Comparison of ENCODE assay signal across 8 mouse cellular contexts in genomic region chr9:62837611-62838010, GRCm38 (mm10). TPM values are rescaled to one million over a fixed set of nuclear protein-coding genes. Genes with fewer than 3 reads are reported as not detected.
DNase-seq lines count a peak whose midpoint lies in the region; ATAC-seq lines count a peak whose summit lies in the region.

No protein-coding gene starts in this region.

- H3K4me1 ChIP-seq in heart, embryonic 12.5 days (replicated peaks) = peaks cover 18% of the 10 kb centered on the region
- H3K4me1 ChIP-seq in lung, embryonic 16.5 days (replicated peaks; ENCODE audit: control insufficient read depth, insufficient read depth, low read length) = peaks cover 13% of the 10 kb centered on the region
- peaks cover 35% of the 10 kb centered on the region for H3K4me1 ChIP-seq in limb, embryonic 10.5 days
- peaks cover 22% of the 10 kb centered on the region for H3K4me1 ChIP-seq in stomach, embryonic 15.5 days

- H3K9me3 ChIP-seq in heart, embryonic 12.5 days (replicated peaks) = no peaks in the 10 kb centered on the region
- H3K9me3 ChIP-seq in lung, embryonic 16.5 days (ENCODE audit: control insufficient read depth, low read length) = no peaks in the 10 kb centered on the region
- no peaks in the 10 kb centered on the region for H3K9me3 ChIP-seq in limb, embryonic 10.5 days (replicated peaks)
- H3K9me3 ChIP-seq in stomach, embryonic 15.5 days = no peaks in the 10 kb centered on the region

- WGBS in heart, embryonic 12.5 days = 37% methylated on average over 3 of the region's 3 CpGs
- WGBS in lung, embryonic 16.5 days = 31% methylated on average over 3 of the region's 3 CpGs
- 63% methylated on average over 3 of the region's 3 CpGs for WGBS in limb, embryonic 10.5 days
- whole genome bisulfite sequencing in stomach, embryonic 15.5 days = 33% methylated on average over 3 of the region's 3 CpGs

- peak overlapping the region; percentile 61 for H3K27ac ChIP-seq in heart, embryonic 12.5 days (ENCODE audit: poor library complexity, severe bottlenecking)
- H3K27ac ChIP-seq in lung, embryonic 16.5 days (ENCODE audit: low read length) = peak overlapping the region; percentile 89
- peak overlapping the region; percentile 98 for H3K27ac ChIP-seq in limb, embryonic 10.5 days
- peak overlapping the region; percentile 71 for H3K27ac ChIP-seq in stomach, embryonic 15.5 days

- H3K4me3 ChIP-seq in heart, embryonic 12.5 days = peak overlapping the region; percentile 86; the same call in 1 of the 2 replicates
- H3K4me3 ChIP-seq in lung, embryonic 16.5 days (ENCODE audit: low read length) = no peak overlapping the region
- peak overlapping the region; percentile 89 for H3K4me3 ChIP-seq in limb, embryonic 10.5 days
- H3K4me3 ChIP-seq in stomach, embryonic 15.5 days (replicated peaks) = no peak overlapping the region

- no peak for ATAC-seq in heart, embryonic 12.5 days (ENCODE audit: insufficient number of reproducible peaks, low FRiP score)
- ATAC-seq in lung, embryonic 16.5 days (ENCODE audit: low read depth) = 0 out of 2 replicates have a peak, but pooled peaks have one; percentile 2
- no peak for ATAC-seq in stomach, embryonic 15.5 days (ENCODE audit: insufficient read depth, low FRiP score, low read depth)

- H3K4me2 ChIP-seq in heart, embryonic 12.5 days = peak overlapping the region; percentile 95
- H3K4me2 ChIP-seq in lung, embryonic 16.5 days (ENCODE audit: low read depth, low read length) = no peak overlapping the region; the same call in 1 of the 2 replicates
- H3K4me2 ChIP-seq in stomach, embryonic 15.5 days = peak overlapping the region; percentile 88; the same call in 1 of the 2 replicates

- H3K36me3 ChIP-seq in heart, embryonic 12.5 days = no peaks in the 10 kb centered on the region
- no peaks in the 10 kb centered on the region for H3K36me3 ChIP-seq in lung, embryonic 16.5 days (ENCODE audit: control insufficient read depth, insufficient read depth, low read length)
- peaks cover 6% of the 10 kb centered on the region; the same call in 1 of the 2 replicates for H3K36me3 ChIP-seq in limb, embryonic 10.5 days
- H3K36me3 ChIP-seq in stomach, embryonic 15.5 days = no peaks in the 10 kb centered on the region

- no peaks in the 10 kb centered on the region for H3K27me3 ChIP-seq in heart, embryonic 12.5 days (replicated peaks)
- H3K27me3 ChIP-seq in lung, embryonic 16.5 days (ENCODE audit: control insufficient read depth, insufficient read depth, low read depth, low read length) = no peaks in the 10 kb centered on the region
- H3K27me3 ChIP-seq in limb, embryonic 10.5 days (ENCODE audit: low read depth, poor library complexity, severe bottlenecking) = no peaks in the 10 kb centered on the region
- H3K27me3 ChIP-seq in stomach, embryonic 15.5 days (replicated peaks) = no peaks in the 10 kb centered on the region

- intact Hi-C loops in heart, postnatal 36 days (cut with DNase I) = no loop called here

- no peak overlapping the region for H3K9ac ChIP-seq in heart, embryonic 12.5 days
- no peak overlapping the region for H3K9ac ChIP-seq in lung, embryonic 16.5 days (ENCODE audit: low read length)
- H3K9ac ChIP-seq in stomach, embryonic 15.5 days = no peak overlapping the region

- DNase-seq in heart, postnatal 36 days = no peak
- no peak for DNase-seq in lung, postnatal 4 days
- DNase-seq in limb, embryonic 10.5 days (ENCODE audit: low spot score) = no peak
- no peak for DNase-seq in thymus, postnatal 0 days (ENCODE audit: low spot score)
- no peak for DNase-seq in thymus, postnatal 10 days (ENCODE audit: low spot score in 2 of 2)

RNA-seq across cellular contexts. Expression of gene Cln6, which starts 1.0 kb away (rescaled TPM):
- polyA plus RNA-seq in heart, embryonic 12.5 days (2016; fragmentation: Nextera tagmentation; extraction: Ambion mirVana) = 19.6 and 21.6 TPM in 2 replicates
- total RNA-seq in heart, postnatal 36 days (2021) = 10 to 100 TPM; 23.8 to 26.6 TPM
- 23.3 and 24.1 TPM in 2 replicates for polyA plus RNA-seq in lung, embryonic 16.5 days (2015; fragmentation: Nextera tagmentation; extraction: Ambion mirVana)
- 16.4 and 18.5 TPM in 2 replicates for polyA plus RNA-seq in limb, embryonic 10.5 days (2016; fragmentation: Nextera tagmentation; extraction: Ambion mirVana)
- polyA plus RNA-seq in stomach, embryonic 15.5 days (2015; fragmentation: Nextera tagmentation; extraction: Ambion mirVana) = 22.3 and 24.3 TPM in 2 replicates
- polyA plus RNA-seq in thymus, postnatal 0 days (2015; fragmentation: Nextera tagmentation; extraction: Ambion mirVana) = 23.1 and 26.7 TPM in 2 replicates

RNA-seq across cellular contexts. Expression of gene Calml4, which starts 20.3 kb away (rescaled TPM):
- polyA plus RNA-seq in heart, embryonic 12.5 days (2016; fragmentation: Nextera tagmentation; extraction: Ambion mirVana) = 0.27 and 0.52 TPM in 2 replicates
- total RNA-seq in heart, postnatal 36 days (2021) = 1 to 10 TPM; 1.1 to 1.4 TPM
- 9.7 and 11.3 TPM in 2 replicates for polyA plus RNA-seq in lung, embryonic 16.5 days (2015; fragmentation: Nextera tagmentation; extraction: Ambion mirVana)
- polyA plus RNA-seq in limb, embryonic 10.5 days (2016; fragmentation: Nextera tagmentation; extraction: Ambion mirVana) = 3.8 and 4.4 TPM in 2 replicates
- 55.5 and 58.4 TPM in 2 replicates for polyA plus RNA-seq in stomach, embryonic 15.5 days (2015; fragmentation: Nextera tagmentation; extraction: Ambion mirVana)
- 5.5 and 5.6 TPM in 2 replicates for polyA plus RNA-seq in thymus, postnatal 0 days (2015; fragmentation: Nextera tagmentation; extraction: Ambion mirVana)

RNA-seq across cellular contexts. Expression of gene Fem1b, which starts 25.9 kb away (rescaled TPM):
- polyA plus RNA-seq in heart, embryonic 12.5 days (2016; fragmentation: Nextera tagmentation; extraction: Ambion mirVana) = 23.4 and 23.9 TPM in 2 replicates
- 10 to 100 TPM; 16.2 to 16.9 TPM for total RNA-seq in heart, postnatal 36 days (2021)
- polyA plus RNA-seq in lung, embryonic 16.5 days (2015; fragmentation: Nextera tagmentation; extraction: Ambion mirVana) = 18.7 and 19.8 TPM in 2 replicates
- polyA plus RNA-seq in limb, embryonic 10.5 days (2016; fragmentation: Nextera tagmentation; extraction: Ambion mirVana) = 27.3 and 30.3 TPM in 2 replicates
- 17.1 and 18.7 TPM in 2 replicates for polyA plus RNA-seq in stomach, embryonic 15.5 days (2015; fragmentation: Nextera tagmentation; extraction: Ambion mirVana)
- polyA plus RNA-seq in thymus, postnatal 0 days (2015; fragmentation: Nextera tagmentation; extraction: Ambion mirVana) = 11.3 and 11.6 TPM in 2 replicates

Comparison
In these comparisons a context has a peak if more than half of its experiments do, and no peak if none do; other contexts are left out.
1. H3K4me3 ChIP-seq: peak in heart, embryonic 12.5 days (single experiment) and limb, embryonic 10.5 days (single experiment); none in lung, embryonic 16.5 days (single experiment) and stomach, embryonic 15.5 days (single experiment).
2. Peak in every context shown above with its lines, with median percentiles within 50 percentile points of each other: H3K27ac ChIP-seq.